Mouse (Mus musculus): ENCODE measurements around the gene Cenpb.
A peak's percentile ranks its signal among the peaks of the same experiment; 100 is the strongest.

Cenpb gene

GRCm38 (mm10) chr2:131135521-131136139 lies 44.2 kb downstream of the Cenpb start:
- no peak for DNase-seq

GRCm38 (mm10) chr2:131134826-131135400 lies 45.0 kb downstream of the Cenpb start:
- DNase-seq = no peak

GRCm38 (mm10) chr2:131134381-131134780 lies 45.5 kb downstream of the Cenpb start:
- no peak for DNase-seq

DNA sequence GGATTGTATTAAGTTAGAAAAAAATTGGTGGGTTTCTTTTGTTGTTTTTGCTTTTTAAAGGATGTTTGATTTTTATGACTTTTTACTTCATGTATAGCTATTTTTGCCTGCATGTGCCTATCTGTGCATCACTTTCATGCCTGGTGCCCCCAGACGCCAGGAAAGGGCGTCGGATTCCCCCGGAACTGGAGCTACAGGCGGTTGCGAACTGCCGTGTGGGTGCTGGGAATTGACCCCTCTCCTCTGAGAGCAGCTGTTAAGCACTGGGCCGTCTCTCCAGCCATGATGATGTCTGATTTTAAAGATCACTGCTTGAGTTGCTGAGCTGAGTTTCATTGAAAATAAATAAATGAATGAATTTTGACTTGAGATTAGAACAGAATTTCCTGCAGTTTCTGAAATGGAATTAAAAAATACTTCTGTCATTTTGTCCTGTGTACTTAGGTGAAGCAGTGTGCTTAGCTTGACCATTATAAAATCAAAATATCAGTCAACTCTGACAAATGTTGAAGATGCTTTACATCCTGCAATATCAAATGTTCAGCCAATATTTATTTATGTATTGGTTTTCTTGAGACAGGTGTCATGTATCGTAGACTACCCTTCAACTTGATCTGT lies 46.8 kb downstream of the Cenpb start, which contains the start of gene Gm11037:
Gene Gm11037 (plus strand): TSS at position 568 of the 618 bp plus-strand sequence.
- DNase-seq = no peak

DNA sequence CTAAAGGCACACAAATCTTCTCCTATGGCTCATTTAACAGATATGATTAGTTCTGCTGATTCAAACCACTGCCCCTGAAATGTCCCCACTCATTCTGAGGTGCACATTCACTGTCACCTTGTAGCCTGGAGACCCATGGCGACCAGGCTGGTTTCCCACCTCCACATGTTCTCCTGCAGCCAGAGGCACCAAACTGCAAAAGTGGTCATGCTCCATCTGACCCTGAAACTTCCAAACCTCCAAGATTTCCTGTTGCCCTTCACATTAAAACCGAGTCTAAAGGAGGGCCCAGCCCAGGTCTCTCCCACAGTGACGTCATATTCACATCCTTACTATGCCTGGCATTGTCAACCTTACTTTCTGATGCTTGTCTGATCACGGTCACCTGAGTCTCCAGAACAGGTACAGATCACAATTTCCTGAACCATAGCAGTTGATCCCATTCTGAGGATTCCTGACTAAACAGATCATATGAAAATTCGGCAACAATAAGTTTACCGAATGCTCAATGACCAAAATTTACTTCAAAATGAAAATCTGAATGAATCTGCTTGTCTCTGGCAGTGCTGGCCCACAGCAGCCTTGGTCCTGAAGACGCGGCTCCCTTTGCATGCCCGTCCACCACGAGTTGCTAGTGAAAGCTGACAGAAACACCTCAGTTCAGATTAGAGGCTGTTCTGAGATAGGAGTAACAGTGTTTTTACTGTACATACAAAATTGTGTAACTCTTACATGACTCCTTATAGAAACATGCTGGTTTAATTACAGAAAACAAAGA lies 47.6 kb downstream of the Cenpb start:
- no peak for DNase-seq

- DNase-seq = no peak
These were observed 49.0 kb downstream of the Cenpb start for GRCm38 (mm10) chr2:131130849-131131248.

DNA sequence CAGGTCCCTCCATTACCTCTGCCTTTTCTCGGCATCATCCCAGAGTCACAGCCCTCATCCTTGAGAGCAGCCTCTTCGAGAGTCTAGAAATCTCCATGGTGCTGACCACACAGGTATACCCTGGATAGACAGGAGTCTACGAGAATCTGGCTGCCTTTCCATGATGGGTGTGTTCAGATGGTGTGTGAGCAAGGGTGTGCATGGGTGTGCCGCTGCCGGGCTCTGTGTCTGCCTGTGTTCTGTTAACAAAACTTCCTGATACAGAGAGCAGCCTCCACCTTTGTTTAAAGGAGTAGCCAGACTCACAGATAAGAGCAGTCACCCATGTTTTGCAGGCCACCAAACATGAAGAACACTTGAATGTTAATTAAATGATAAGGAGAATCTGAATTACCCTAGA lies 50.0 kb downstream of the Cenpb start:
- DNase-seq = no peak

GRCm38 (mm10) chr2:131128636-131129157 lies 51.2 kb downstream of the Cenpb start:
- no peak for DNase-seq

- no peak for DNase-seq
These were observed 51.7 kb downstream of the Cenpb start for GRCm38 (mm10) chr2:131128211-131128610.

- DNase-seq = peak; percentile 48
These were observed 52.6 kb downstream of the Cenpb start, which contains the start of gene Hspa12b for GRCm38 (mm10) chr2:131127161-131127730. Gene Hspa12b (plus strand): TSS chr2:131127280.

GRCm38 (mm10) chr2:131125964-131126815 lies 53.7 kb downstream of the Cenpb start:
- DNase-seq = no peak
